Mouse (Mus musculus) right cerebral cortex, adult 18-20 months (tissue): ENCODE results near the gene Pafah1b2.

Source experiments
- DNase-seq: peaks from one replicate; pipeline ENCODE4 v3.0.0; 2022; ENCODE audit warnings: mixed read lengths

The Pafah1b2 gene

GRCm38 (mm10) chr9:45979778-45980177 is 32.7 kb downstream of the Pafah1b2 start:
- no peak for DNase-seq

GRCm38 (mm10) chr9:45976884-45977283 is 35.6 kb downstream of the Pafah1b2 start:
- no peak for DNase-seq

GRCm38 (mm10) chr9:45963577-45963976 is 48.9 kb downstream of the Pafah1b2 start:
- DNase-seq = no peak

- no peak for DNase-seq
Measured at GRCm38 (mm10) chr9:45961855-45962254, 50.6 kb downstream of the Pafah1b2 start.

GRCm38 (mm10) chr9:45959661-45960060 is 52.8 kb downstream of the Pafah1b2 start:
- DNase-seq = no peak

GRCm38 (mm10) chr9:45958851-45959250 is 53.6 kb downstream of the Pafah1b2 start:
- no peak for DNase-seq

GRCm38 (mm10) chr9:45958023-45958670 is 54.3 kb downstream of the Pafah1b2 start:
- no peak for DNase-seq

GRCm38 (mm10) chr9:45955107-45955963 is 57.2 kb downstream of the Pafah1b2 start, which contains the start of gene Sidt2:
Sidt2 (minus strand) TSS chr9:45955258.
- DNase-seq = peak; percentile 93

- DNase-seq = peak; percentile 55
Measured at GRCm38 (mm10) chr9:45954294-45955106, 58.0 kb downstream of the Pafah1b2 start.

GRCm38 (mm10) chr9:45953511-45954293 is 58.8 kb downstream of the Pafah1b2 start:
- no peak for DNase-seq

GRCm38 (mm10) chr9:45952890-45953289 is 59.6 kb downstream of the Pafah1b2 start:
- no peak for DNase-seq

GRCm38 (mm10) chr9:45952057-45952456 is 60.4 kb downstream of the Pafah1b2 start:
- no peak for DNase-seq

GRCm38 (mm10) chr9:45946872-45947183 is 65.7 kb downstream of the Pafah1b2 start:
- no peak for DNase-seq

GRCm38 (mm10) chr9:45946182-45946871 is 66.2 kb downstream of the Pafah1b2 start:
- DNase-seq = no peak

GRCm38 (mm10) chr9:45945721-45946120 is 66.8 kb downstream of the Pafah1b2 start:
- DNase-seq = no peak

- DNase-seq = no peak
Measured at GRCm38 (mm10) chr9:45944506-45945400, 67.7 kb downstream of the Pafah1b2 start.

GRCm38 (mm10) chr9:45943628-45944505 is 68.6 kb downstream of the Pafah1b2 start:
- DNase-seq = no peak

- no peak for DNase-seq
Measured at GRCm38 (mm10) chr9:45942916-45943315, 69.6 kb downstream of the Pafah1b2 start.

GRCm38 (mm10) chr9:45942464-45942863 is 70.0 kb downstream of the Pafah1b2 start:
- no peak for DNase-seq
